Mouse (Mus musculus) lung, postnatal 10 days (tissue): ENCODE measurements around the gene Tmem160.

Experiments
- DNase-seq: peaks from one replicate; pipeline ENCODE4 v3.0.0; 2021

Gene Tmem160

GRCm38 (mm10) chr7:16492211-16492610, 39.6 kb downstream of the Tmem160 start:
- no peak for DNase-seq

- peak; percentile 72 for DNase-seq
Observed at GRCm38 (mm10) chr7:16493361-16493760, 40.8 kb downstream of the Tmem160 start.

DNA sequence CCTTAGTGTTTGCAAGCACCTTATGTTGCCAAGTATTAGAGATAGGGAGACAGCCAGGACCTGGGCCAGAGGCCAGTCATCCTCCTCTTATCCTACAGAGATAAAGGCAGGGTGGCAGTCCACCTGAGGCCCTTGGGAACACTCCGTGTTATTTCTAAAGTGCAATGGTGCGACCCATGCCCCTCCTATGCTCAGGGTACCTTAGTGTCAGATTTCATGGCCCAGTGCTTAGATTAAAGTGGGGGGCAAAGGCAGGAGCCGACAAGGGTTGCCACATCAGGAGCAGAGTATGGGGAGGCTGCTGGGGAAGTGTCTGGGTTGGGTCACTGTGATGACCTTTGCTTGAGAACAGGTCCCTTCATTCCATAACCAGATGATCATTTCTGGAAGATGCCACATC, 43.7 kb downstream of the Tmem160 start:
- DNase-seq: no peak

- no peak for DNase-seq
Observed at GRCm38 (mm10) chr7:16499671-16500104, 47.1 kb downstream of the Tmem160 start.

DNA sequence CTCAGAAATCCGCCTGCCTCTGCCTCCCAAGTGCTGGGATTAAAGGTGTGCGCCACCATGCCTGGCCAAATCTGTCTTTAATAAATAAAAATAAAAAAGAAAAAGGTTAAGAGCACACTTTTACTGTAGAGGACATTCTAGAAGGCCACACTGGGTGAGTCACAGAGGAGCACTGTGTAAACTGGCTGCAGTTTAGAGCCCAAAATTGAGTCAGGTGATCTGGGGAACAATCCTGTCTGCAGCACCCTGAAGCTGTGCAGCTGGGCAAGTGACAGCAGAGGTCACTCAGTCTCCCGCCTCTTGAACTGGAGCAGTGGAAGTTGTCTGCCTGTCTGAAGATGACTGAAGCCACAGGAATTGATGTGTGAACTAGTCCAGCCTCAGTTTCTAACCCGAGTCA, 49.0 kb downstream of the Tmem160 start:
- DNase-seq: no peak

DNA sequence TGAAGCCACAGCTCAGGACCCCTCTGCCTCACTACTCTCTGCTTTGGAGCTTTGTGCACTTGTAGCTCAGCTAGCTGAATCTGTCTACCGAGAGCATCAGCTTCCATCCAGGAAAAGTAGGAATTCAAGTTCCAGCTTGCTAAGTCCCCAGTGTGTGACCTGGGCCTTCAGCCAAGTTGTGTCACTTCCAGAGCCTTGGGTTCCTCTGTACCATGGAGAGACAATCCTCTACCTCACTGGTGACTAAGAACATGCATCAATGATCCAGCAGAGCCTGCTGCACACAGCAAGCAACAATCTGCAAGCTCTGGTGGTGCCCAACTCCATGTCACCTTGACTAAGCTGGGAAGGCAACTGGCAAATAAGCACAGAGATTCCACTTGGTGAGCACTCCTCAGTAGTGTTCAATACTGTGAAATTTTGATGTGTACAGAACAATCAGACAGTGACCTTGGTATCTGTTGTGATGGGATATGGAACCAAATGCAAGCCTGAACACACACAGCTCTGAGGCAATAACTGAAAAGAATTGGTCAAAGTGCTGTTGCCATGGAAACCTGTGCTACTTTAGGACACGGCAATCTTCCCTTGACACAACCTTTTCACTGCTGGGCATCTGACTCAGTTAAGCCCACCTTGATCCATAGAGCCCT, 52.1 kb downstream of the Tmem160 start:
- DNase-seq: no peak
